Mouse (Mus musculus): ENCODE data around the gene Gm28305.

Gm28305 gene

GRCm38 (mm10) chr9:104070241-104070640, 29.8 kb downstream of the Gm28305 start:
- DNase-seq (ENCODE audit: low read depth, low spot score): no peak

DNA sequence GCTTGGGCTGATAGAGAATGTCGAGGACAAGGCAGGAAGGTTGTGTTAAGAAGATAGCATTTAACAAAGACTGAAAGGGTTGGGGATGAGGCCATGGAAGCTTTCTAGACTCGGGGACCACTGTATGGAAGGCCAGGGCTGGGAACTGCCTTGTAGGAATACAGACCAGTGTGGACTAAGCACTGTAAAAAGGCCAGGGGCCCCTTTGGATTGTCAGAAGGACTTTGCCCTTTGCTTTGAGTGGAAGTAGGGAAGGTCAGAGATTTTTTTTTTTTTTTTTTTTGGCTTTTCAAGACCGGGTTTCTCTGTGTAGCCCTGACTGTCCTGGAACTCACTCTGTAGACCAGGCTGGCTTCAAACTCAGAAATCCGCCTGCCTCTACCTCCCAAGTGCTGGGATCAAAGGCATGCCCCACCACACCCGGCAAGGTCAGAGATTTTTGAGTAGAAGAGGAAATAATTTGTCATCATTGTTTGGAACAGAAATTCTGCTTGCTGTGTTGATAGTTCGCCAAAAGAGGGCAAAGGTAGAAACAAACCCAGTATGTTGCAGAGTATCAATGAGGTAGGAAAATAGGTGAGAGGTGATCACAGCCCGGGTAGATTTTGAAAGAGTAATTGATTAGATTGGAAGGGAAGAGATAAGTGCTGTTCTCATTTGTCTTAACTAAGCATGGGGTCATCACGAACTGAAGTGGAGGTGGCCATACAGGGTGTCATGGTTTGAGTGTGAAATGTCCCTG, 30.6 kb downstream of the Gm28305 start:
- no peak for DNase-seq (ENCODE audit: low read depth, low spot score)

DNA sequence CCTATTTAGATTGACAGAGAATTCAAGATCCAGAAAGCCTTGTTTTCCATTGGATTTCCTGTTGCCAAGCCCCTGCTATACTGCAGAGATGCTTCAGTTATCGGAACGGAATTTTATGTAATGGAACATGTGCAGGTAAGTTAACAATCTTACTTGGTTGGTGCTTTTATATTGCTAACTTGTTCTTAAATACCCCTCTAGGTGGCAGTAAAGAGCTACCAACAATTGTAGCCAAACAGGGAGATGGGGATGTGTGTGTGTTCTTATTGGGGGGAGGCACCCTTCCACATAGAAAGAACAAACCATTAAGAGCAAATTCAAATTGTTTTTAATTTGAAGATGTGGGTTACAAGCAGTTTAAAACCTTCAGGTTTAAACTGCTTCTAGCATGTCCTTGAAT, 35.3 kb downstream of the Gm28305 start:
- peak; percentile 48 for DNase-seq (ENCODE audit: low read depth, low spot score)

DNA sequence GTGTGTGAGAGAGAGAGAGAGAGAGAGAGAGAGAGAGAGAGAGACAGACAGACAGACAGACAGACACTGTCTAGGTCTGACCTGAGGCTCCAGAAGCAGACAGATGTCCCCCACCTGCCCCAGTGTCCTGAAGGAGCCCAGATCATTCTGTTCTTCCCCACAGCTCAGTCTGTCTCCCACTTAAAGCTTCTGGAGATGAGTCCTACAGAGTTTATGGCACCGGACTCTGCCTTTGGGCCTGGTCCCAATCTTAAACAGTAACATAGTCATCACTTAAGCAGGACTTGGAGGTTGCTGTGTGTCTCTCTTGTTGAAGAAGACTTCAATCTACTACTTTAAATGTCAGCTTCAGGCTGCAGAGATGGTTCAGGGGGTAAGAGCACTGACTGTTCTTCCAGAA, 38.3 kb downstream of the Gm28305 start:
- DNase-seq (ENCODE audit: low read depth, low spot score): no peak

DNA sequence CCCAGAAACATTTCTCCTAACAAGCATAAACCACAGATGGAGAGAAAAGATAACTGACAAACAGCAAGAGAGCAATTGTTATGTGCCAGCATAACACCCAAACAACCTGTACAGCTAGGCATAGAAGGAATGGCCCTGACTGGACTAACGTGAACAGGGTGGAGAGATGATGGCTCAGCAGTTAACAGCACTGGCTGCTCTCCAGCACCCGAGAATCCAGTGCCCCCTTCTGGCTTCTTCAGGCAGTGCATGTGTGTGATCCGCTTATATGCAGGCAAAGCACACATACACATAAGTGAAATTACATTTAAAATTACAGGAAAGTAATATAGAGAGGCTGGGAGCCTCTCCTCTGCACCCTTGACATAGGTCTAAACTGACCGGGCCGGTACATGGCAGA, 38.9 kb downstream of the Gm28305 start:
- peak; percentile 69 for DNase-seq (ENCODE audit: low read depth, low spot score)

DNA sequence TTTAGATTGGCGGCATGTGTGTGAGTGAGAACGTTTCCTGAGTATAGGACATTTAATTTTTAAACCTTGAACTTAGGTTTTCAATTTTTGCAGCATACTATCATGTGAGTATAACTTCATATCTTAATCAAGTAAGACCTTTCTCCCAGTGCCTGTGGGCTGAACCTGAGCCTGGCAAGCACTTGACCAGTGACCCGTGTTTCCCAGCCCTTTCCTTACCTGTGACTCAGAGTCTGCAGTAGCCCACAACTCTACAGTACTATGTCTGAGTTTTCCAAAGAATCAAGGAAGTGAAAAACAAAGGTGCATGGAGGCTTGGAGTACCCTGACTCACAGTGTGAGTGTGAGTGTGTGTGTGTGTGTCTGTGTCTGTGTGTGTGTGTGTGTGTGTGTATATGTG, 39.6 kb downstream of the Gm28305 start:
- no peak for DNase-seq (ENCODE audit: low read depth, low spot score)

GRCm38 (mm10) chr9:104085730-104086429, 45.4 kb downstream of the Gm28305 start:
- no peak for DNase-seq (ENCODE audit: low read depth, low spot score)

DNA sequence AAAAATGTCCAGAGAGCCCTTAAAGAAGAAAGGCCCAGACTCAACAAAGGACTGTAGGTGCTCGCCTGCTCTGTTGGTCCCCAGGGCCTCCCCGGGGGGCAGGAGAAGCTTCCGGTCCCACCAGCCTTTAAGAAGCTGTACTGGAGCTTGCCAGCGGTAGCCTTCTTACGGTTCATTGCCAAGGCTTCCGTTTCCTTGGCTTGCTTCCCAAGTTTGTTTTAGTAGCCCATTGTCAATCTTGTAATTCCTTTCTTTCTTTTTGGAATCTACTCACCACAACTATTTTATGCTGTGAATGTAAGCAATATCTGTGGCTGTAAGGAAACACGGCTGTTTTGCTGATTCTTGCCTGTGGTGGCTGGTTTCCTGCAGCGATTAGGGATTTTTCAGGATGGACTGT, 48.1 kb downstream of the Gm28305 start:
- DNase-seq (ENCODE audit: low read depth, low spot score): no peak

DNA sequence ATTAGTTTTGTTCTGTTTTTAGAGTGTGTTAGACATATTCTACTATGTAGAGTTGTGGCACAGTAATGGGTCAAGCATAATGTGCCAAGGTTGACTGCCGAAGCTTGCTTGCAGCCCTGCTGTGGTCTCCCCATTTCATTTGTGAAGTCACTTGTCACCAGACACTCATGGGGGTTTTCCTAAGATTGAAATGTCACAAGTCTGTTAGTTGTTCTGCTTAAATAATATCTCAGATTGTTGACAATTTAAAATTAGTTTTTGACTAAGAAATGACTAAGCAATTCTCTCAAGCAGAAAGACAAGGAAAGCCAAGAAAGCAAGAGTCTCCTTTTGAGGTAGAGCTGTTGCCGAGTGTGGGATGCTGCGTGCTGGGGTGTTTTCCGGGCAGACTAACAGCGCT, 52.5 kb downstream of the Gm28305 start:
- no peak for DNase-seq (ENCODE audit: low read depth, low spot score)

GRCm38 (mm10) chr9:104098256-104098655, 57.8 kb downstream of the Gm28305 start:
- no peak for DNase-seq (ENCODE audit: low read depth, low spot score)

DNA sequence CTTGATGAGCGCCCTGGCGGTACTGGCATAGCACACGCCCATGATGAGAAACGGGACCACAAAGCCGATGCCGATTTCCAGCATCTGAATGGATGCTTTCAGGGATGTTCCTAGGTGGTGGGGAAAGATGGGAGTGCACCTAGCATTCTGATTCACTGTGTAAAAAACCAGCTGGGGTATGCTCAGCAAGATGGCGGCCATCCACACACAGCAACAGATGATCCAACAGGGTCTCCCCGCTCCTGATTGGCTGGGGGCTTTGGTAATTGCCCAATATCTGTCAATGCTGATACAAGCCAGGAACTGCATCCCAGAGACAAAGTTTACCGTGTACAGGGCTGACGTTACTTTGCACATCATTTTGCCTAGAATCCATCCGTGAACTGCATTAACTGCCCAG, 58.6 kb downstream of the Gm28305 start:
- DNase-seq (ENCODE audit: low read depth, low spot score): peak; percentile 6

GRCm38 (mm10) chr9:104100822-104101221, 60.4 kb downstream of the Gm28305 start:
- no peak for DNase-seq (ENCODE audit: low read depth, low spot score)

- DNase-seq (ENCODE audit: low read depth, low spot score): no peak
Observed at GRCm38 (mm10) chr9:104101458-104101857, 61.0 kb downstream of the Gm28305 start.

GRCm38 (mm10) chr9:104102301-104102700, 61.8 kb downstream of the Gm28305 start:
- no peak for DNase-seq (ENCODE audit: low read depth, low spot score)

- DNase-seq (ENCODE audit: low read depth, low spot score): no peak
Observed at GRCm38 (mm10) chr9:104102901-104103300, 62.4 kb downstream of the Gm28305 start.

DNA sequence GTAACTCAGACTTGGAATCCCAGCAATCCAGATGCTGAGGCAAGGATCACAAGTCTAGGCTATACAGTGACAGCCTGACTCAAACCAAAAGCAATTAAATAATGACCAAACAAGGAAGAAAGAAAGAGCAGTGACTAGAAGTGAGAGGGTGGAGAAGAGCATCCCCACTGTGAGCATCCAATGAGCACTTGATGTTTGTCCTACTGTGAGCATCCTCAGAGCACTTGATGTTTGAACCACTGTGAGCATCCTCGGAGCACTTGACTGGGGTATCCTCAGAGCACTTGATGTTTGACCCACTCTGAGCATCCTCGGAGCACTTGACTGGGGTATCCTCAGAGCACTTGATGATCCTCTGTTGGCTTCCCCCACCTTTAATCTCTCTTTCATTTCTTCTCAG, 64.5 kb downstream of the Gm28305 start:
- DNase-seq (ENCODE audit: low read depth, low spot score): no peak

DNA sequence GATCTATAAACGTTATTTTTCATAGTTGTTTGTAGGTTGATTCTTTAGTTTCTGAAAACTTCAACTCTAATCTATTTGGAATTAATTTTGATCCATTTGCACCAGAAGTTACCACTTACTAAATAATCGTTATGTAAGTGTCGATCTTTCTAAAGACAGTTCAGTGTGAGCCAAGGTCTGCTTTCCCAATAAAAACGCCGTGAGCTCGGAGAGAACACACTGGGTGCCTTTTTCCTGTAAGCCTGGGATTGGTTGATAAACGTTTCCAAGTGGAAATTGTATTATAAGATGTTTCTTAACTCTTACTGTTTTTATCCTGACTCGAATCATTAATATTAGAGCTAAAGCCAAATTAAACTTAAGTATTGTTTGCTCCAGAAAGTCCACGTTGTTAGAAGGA, 66.5 kb downstream of the Gm28305 start:
- DNase-seq (ENCODE audit: low read depth, low spot score): no peak

DNA sequence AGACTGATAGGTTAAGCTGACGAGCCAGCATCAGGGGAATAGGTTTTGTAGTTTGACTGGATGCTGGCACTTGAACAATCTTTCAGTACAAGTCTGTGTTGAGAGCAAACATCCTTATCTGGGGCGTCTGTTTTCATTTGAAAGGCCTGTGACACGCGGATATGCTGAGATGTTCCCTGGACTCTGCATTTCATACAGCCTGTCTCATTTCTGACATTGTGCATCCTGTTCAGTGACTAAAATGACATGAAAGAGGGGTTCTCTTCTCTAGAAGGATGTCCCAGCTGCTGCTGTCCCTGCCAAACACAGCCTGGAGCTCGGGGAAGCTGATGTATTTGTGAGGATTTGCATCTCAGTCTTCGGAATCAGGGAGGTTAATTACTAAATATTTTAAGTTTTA, 67.0 kb downstream of the Gm28305 start:
- no peak for DNase-seq (ENCODE audit: low read depth, low spot score)

- DNase-seq (ENCODE audit: low read depth, low spot score): no peak
Observed at GRCm38 (mm10) chr9:104108571-104109143, 68.2 kb downstream of the Gm28305 start.

- no peak for DNase-seq (ENCODE audit: low read depth, low spot score)
Observed at GRCm38 (mm10) chr9:104109151-104109550, 68.7 kb downstream of the Gm28305 start.

- DNase-seq (ENCODE audit: low read depth, low spot score): no peak
Observed at GRCm38 (mm10) chr9:104123101-104123500, 82.6 kb downstream of the Gm28305 start.

DNA sequence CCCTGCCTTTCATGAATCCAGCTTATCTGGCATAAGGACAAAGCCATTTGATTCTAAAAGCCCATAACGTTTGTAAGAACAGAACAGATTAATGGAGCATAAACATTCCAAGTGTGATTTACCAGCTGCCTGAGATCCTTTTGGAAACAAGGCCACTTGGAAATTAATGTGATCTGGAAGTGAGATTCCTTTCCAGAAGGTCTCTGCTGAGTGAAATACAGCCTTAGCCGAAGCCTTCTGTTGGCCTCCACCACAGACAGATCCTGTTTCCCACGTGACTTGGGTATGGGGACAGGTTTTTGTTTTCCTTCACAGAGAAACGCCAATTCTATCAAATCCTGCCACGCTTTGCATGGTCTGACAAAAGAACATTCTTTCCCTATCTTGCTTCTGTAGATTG, 83.2 kb downstream of the Gm28305 start:
- no peak for DNase-seq (ENCODE audit: low read depth, low spot score)
